Mouse (Mus musculus) spleen, embryonic (tissue): ENCODE results near the gene Ehhadh.

Experiments used
- CTCF ChIA-PET: fragments of 350-600 bp; sonication (Branson Sonifier 250); formaldehyde crosslinking; loops from one replicate; lab custom pipeline; 2022; lab: Charles Lee

Ehhadh gene

GRCm38 (mm10) chr16:21742191-21742870, 45.3 kb downstream of the Ehhadh start:
- CTCF ChIA-PET = interaction anchor here (0.7 kb wide), 1 partner anchor 205 kb away, joined by 3 read pairs; no protein-coding TSS in a partner anchor

- CTCF ChIA-PET = interaction anchor here (0.7 kb wide), 1 partner anchor 204 kb away, joined by 3 read pairs; no protein-coding TSS in a partner anchor
These were observed 46.1 kb downstream of the Ehhadh start for GRCm38 (mm10) chr16:21741542-21741941.

- CTCF ChIA-PET = interaction anchor here (0.7 kb wide), 1 partner anchor 24 kb away, joined by 8 read pairs; no protein-coding TSS in a partner anchor
These were observed 52.0 kb downstream of the Ehhadh start for GRCm38 (mm10) chr16:21735638-21736037.

GRCm38 (mm10) chr16:21727897-21728364, 59.7 kb downstream of the Ehhadh start:
- CTCF ChIA-PET = interaction anchor here (0.7 kb wide), 2 partner anchors 140 to 1037 kb away, joined by 3 read pairs; no protein-coding TSS in a partner anchor

GRCm38 (mm10) chr16:21727421-21727820, 60.2 kb downstream of the Ehhadh start:
- CTCF ChIA-PET = no interaction called here

GRCm38 (mm10) chr16:21724261-21724660, 63.3 kb downstream of the Ehhadh start:
- CTCF ChIA-PET = no interaction called here

GRCm38 (mm10) chr16:21719770-21720169, 67.8 kb downstream of the Ehhadh start:
- CTCF ChIA-PET = no interaction called here

GRCm38 (mm10) chr16:21714516-21714915, 73.1 kb downstream of the Ehhadh start:
- CTCF ChIA-PET = no interaction called here
